Mouse (Mus musculus) liver, embryonic 11.5 days (tissue): ENCODE data around the gene Mapk7. TPM values are rescaled to one million over a fixed set of nuclear protein-coding genes. Genes with fewer than 3 reads are reported as not detected.
A peak's percentile ranks its signal among the peaks of the same experiment; 100 is the strongest.

ENCODE experiments used
- ATAC-seq: fragments of 200-750 bp; cut with Nextera tagmentation; replicated peaks from 2 replicates; pipeline ENCODE4 v1.8.0; 2017; ENCODE audit warnings: moderate number of reproducible peaks, mild to moderate bottlenecking, moderate TSS enrichment, moderate library complexity; ENCODE audit not compliant: low FRiP score
- DNase-seq: peaks from one replicate; pipeline ENCODE4 v3.0.0-alpha.2; 2017; ENCODE audit warnings: low spot score
- H3K27ac ChIP-seq: fragments of 300-500 bp; sonication (generic); 2 replicates; pipeline ENCODE4 v1.5.1; 2014; ENCODE audit warnings: mild to moderate bottlenecking, low read depth, low read length, control low read depth
- H3K27me3 ChIP-seq: fragments of 300-500 bp; sonication (generic); replicated peaks from 2 replicates; pipeline ENCODE4 v1.6.1; 2014; ENCODE audit warnings: low read length, mixed read lengths; ENCODE audit not compliant: control insufficient read depth, insufficient read depth
- H3K36me3 ChIP-seq: fragments of 300-500 bp; sonication (generic); 2 replicates; pipeline ENCODE4 v1.6.1; 2014; ENCODE audit warnings: mild to moderate bottlenecking, low read length, moderate library complexity, mixed read lengths; ENCODE audit not compliant: control insufficient read depth, insufficient read depth
- H3K4me1 ChIP-seq: fragments of 300-500 bp; sonication (generic); replicated peaks from 2 replicates; pipeline ENCODE4 v1.6.1; 2014; ENCODE audit warnings: low read length, mixed read lengths; ENCODE audit not compliant: control insufficient read depth, insufficient read depth
- H3K4me2 ChIP-seq: fragments of 300-500 bp; sonication (generic); 2 replicates; pipeline ENCODE4 v1.6.1; 2014; ENCODE audit warnings: mild to moderate bottlenecking, control low read depth, moderate library complexity
- H3K4me3 ChIP-seq: fragments of 300-500 bp; sonication (generic); 2 replicates; pipeline ENCODE4 v1.5.1; 2014; ENCODE audit warnings: low read depth, low read length, control low read depth
- H3K9ac ChIP-seq: fragments of 300-500 bp; sonication (generic); 2 replicates; pipeline ENCODE4 v1.6.1; 2014; ENCODE audit warnings: low read depth, low read length, control low read depth
- H3K9me3 ChIP-seq: fragments of 300-500 bp; sonication (generic); 2 replicates; pipeline ENCODE4 v1.6.1; 2016; ENCODE audit warnings: low read length, inconsistent platforms, mixed read lengths; ENCODE audit not compliant: control insufficient read depth
- WGBS: fragments of 180-500 bp; shearing (Covaris S2); extraction: QIAGEN DNeasy Blood & Tissue Kit; methylation state at CpG from one replicate; pipeline ENCODE4 v1.1.7; 2014; 5-methylcytosine and 5-hydroxymethylcytosine counted together
- polyA plus RNA-seq: library from polyadenylated mRNA; unstranded; fragments of >200 nt; fragmentation: Nextera tagmentation; extraction: Ambion mirVana; gene quantifications from 2 replicates; pipeline ENCODE4 v1.2.1, GENCODE M21; 2014

Mapk7 gene
- 25.1 and 27.6 TPM in 2 replicates for polyA plus RNA-seq

GRCm38 (mm10) chr11:61494129-61494997 is at the start of gene Mapk7:
Gene Mapk7, minus strand, starts transcription at chr11:61494406.
- DNase-seq = peak; percentile 100
- ATAC-seq = peak; percentile 92

GRCm38 (mm10) chr11:61541106-61541505 is 46.9 kb upstream of the Mapk7 start:
- H3K27me3 ChIP-seq = no peaks in the 10 kb centered on the region
- no peak overlapping the region for H3K4me3 ChIP-seq
- no peak overlapping the region for H3K4me2 ChIP-seq
- DNase-seq (no peak), ATAC-seq (no peak)
- no peaks in the 10 kb centered on the region; the same call in 1 of the 2 replicates for H3K4me1 ChIP-seq
- 73% methylated on average over 2 of the region's 2 CpGs for WGBS
- H3K9ac ChIP-seq = no peak overlapping the region
- H3K9me3 ChIP-seq = no peaks in the 10 kb centered on the region
- H3K36me3 ChIP-seq = no peaks in the 10 kb centered on the region
- H3K27ac ChIP-seq = no peak overlapping the region

More at GRCm38 (mm10) chr11:61494129-61494997, at the start of gene Mapk7:
- H3K9ac ChIP-seq = peak within 1 kb of the TSS; percentile 80
- H3K9me3 ChIP-seq = no peaks in the 10 kb centered on the region
- no peaks in the 10 kb centered on the region for H3K27me3 ChIP-seq
- H3K4me2 ChIP-seq = peak within 1 kb of the TSS; percentile 85
- under 1% methylated on average over 59 of the region's 62 CpGs for WGBS
- H3K4me1 ChIP-seq = peaks cover 8% of the 10 kb centered on the region
- peak within 1 kb of the TSS; percentile 53 for H3K27ac ChIP-seq
- H3K4me3 ChIP-seq = peak within 1 kb of the TSS; percentile 82
- peaks cover 21% of the 10 kb centered on the region; the same call in 1 of the 2 replicates for H3K36me3 ChIP-seq

- WGBS = 88% methylated on average over 7 of the region's 7 CpGs
These were observed 46.4 kb upstream of the Mapk7 start for GRCm38 (mm10) chr11:61540642-61541041.

GRCm38 (mm10) chr11:61537362-61537761 is 43.2 kb upstream of the Mapk7 start:
- no peak overlapping the region for H3K4me3 ChIP-seq
- H3K9me3 ChIP-seq = no peaks in the 10 kb centered on the region
- no peak overlapping the region for H3K4me2 ChIP-seq
- no peaks in the 10 kb centered on the region for H3K36me3 ChIP-seq
- DNase-seq (no peak), ATAC-seq (no peak)
- 80% methylated on average over 3 of the region's 3 CpGs for WGBS
- no peaks in the 10 kb centered on the region for H3K27me3 ChIP-seq
- no peak overlapping the region for H3K9ac ChIP-seq
- no peaks in the 10 kb centered on the region; the same call in 1 of the 2 replicates for H3K4me1 ChIP-seq
- no peak overlapping the region for H3K27ac ChIP-seq

More at GRCm38 (mm10) chr11:61540642-61541041, 46.4 kb upstream of the Mapk7 start:
- Histone ChIP-seq H3K9ac (no peak overlapping the region), H3K4me3 (no peak overlapping the region), H3K4me1 (no peaks in the 10 kb centered on the region; the same call in 1 of the 2 replicates), H3K9me3 (no peaks in the 10 kb centered on the region), H3K27ac (no peak overlapping the region), H3K36me3 (no peaks in the 10 kb centered on the region), H3K4me2 (no peak overlapping the region), H3K27me3 (no peaks in the 10 kb centered on the region)
- no peak for DNase-seq
- ATAC-seq = no peak

- DNase-seq (no peak), ATAC-seq (no peak)
- Histone ChIP-seq H3K4me3 (no peak overlapping the region), H3K27ac (no peak overlapping the region), H3K36me3 (no peaks in the 10 kb centered on the region), H3K4me2 (no peak overlapping the region), H3K9ac (no peak overlapping the region), H3K9me3 (no peaks in the 10 kb centered on the region), H3K27me3 (no peaks in the 10 kb centered on the region), H3K4me1 (no peaks in the 10 kb centered on the region; the same call in 1 of the 2 replicates)
- 39% methylated on average over 3 of the region's 3 CpGs for WGBS
These were observed 42.7 kb upstream of the Mapk7 start for GRCm38 (mm10) chr11:61536952-61537351.

- 50% methylated on average over 1 of the region's 1 CpGs for WGBS
- H3K9ac ChIP-seq = no peak overlapping the region
- H3K4me3 ChIP-seq = no peak overlapping the region
- DNase-seq = no peak
- H3K4me1 ChIP-seq = no peaks in the 10 kb centered on the region
- H3K4me2 ChIP-seq = no peak overlapping the region
- no peaks in the 10 kb centered on the region for H3K27me3 ChIP-seq
- ATAC-seq = no peak
- H3K27ac ChIP-seq = no peak overlapping the region
- H3K9me3 ChIP-seq = no peaks in the 10 kb centered on the region
- H3K36me3 ChIP-seq = no peaks in the 10 kb centered on the region; the same call in 1 of the 2 replicates
These were observed 41.3 kb upstream of the Mapk7 start for GRCm38 (mm10) chr11:61535530-61535929.

GRCm38 (mm10) chr11:61533571-61533970 is 39.4 kb upstream of the Mapk7 start:
- ATAC-seq = no peak
- H3K9ac ChIP-seq = no peak overlapping the region
- no peak for DNase-seq
- H3K9me3 ChIP-seq = no peaks in the 10 kb centered on the region
- no peaks in the 10 kb centered on the region for H3K27me3 ChIP-seq
- H3K4me3 ChIP-seq = no peak overlapping the region
- H3K4me2 ChIP-seq = no peak overlapping the region
- H3K27ac ChIP-seq = no peak overlapping the region
- H3K4me1 ChIP-seq = no peaks in the 10 kb centered on the region
- WGBS = 57% methylated on average over 5 of the region's 5 CpGs
- H3K36me3 ChIP-seq = no peaks in the 10 kb centered on the region; the same call in 1 of the 2 replicates

- Histone ChIP-seq H3K27me3 (no peaks in the 10 kb centered on the region), H3K27ac (no peak overlapping the region), H3K4me3 (no peak overlapping the region), H3K9me3 (no peaks in the 10 kb centered on the region), H3K9ac (no peak overlapping the region), H3K4me2 (no peak overlapping the region), H3K36me3 (no peaks in the 10 kb centered on the region; the same call in 1 of the 2 replicates), H3K4me1 (no peaks in the 10 kb centered on the region)
- 85% methylated on average over 2 of the region's 2 CpGs for WGBS
- ATAC-seq = no peak
- DNase-seq = no peak
These were observed 38.6 kb upstream of the Mapk7 start for GRCm38 (mm10) chr11:61532820-61533219.
